Mouse (Mus musculus): Measurements from ENCODE around the gene Tmem269.

DNA sequence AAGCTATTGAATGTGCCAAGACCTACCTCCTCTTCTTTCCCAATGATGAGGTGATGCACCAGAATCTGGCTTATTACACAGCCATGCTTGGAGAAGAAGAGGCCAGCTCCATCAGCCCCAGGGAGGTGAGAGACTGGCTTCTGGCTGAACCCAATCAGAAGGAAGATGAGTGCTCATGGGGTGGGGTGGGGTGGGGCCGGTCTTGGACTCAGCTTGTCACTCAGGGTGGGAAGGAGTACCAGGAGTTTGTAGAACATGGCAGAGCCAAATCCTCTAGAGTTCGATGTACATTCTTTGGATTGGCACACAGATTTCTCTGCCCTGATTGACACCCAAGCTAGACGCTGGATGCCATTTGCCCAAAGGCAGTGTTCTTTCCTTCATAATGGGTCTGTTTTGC is 20.6 kb upstream of the Tmem269 start:
- TF ChIP-seq POLR2A (IDR thresholded peaks at IDR 0.05; ENCODE audit: low read depth, low read length) (no peak), CTCF (IDR thresholded peaks at IDR 0.05; ENCODE audit: extremely low read depth, insufficient read depth, insufficient read length, insufficient replicate concordance) (no peak)
